Mouse (Mus musculus): Measurements from ENCODE around the gene Ubl5. TPM values are rescaled to one million over a fixed set of nuclear protein-coding genes. Genes with fewer than 3 reads are reported as not detected.

The Ubl5 gene
- polyA plus RNA-seq, 1 experiment, result 3.2 TPM

- Histone ChIP-seq H3K36me3 (ENCODE audit: control insufficient read depth) (peaks cover 28% of the 10 kb centered on the region), H3K27me3 (ENCODE audit: control insufficient read depth) (no peaks in the 10 kb centered on the region), H3K4me1 (ENCODE audit: control insufficient read depth) (peaks cover 6% of the 10 kb centered on the region), H3K4me3 (replicated peaks) (no peak overlapping the region), H3K9me3 (ENCODE audit: control insufficient read depth, low read length) (no peaks in the 10 kb centered on the region)
- TF ChIP-seq TAL1 (IDR thresholded peaks at IDR 0.05; ENCODE audit: low read length) (no peak), GATA1 (IDR thresholded peaks at IDR 0.05; ENCODE audit: low read length) (no peak)
Measured at GRCm38 (mm10) chr9:20636256-20636655, 6.4 kb upstream of the Ubl5 start.

GRCm38 (mm10) chr9:20636790-20637189 is 5.9 kb upstream of the Ubl5 start:
- H3K4me1 ChIP-seq (ENCODE audit: control insufficient read depth), result peaks cover 11% of the 10 kb centered on the region
- H3K4me3 ChIP-seq (replicated peaks), result no peak overlapping the region
- peaks cover 28% of the 10 kb centered on the region for H3K36me3 ChIP-seq (ENCODE audit: control insufficient read depth)
- TF ChIP-seq TAL1 (IDR thresholded peaks at IDR 0.05; ENCODE audit: low read length) (no peak), GATA1 (IDR thresholded peaks at IDR 0.05; ENCODE audit: low read length) (no peak)
- H3K9me3 ChIP-seq (ENCODE audit: control insufficient read depth, low read length), result no peaks in the 10 kb centered on the region
- H3K27me3 ChIP-seq (ENCODE audit: control insufficient read depth), result no peaks in the 10 kb centered on the region

- Histone ChIP-seq H3K4me3 (replicated peaks) (no peak overlapping the region), H3K27me3 (ENCODE audit: control insufficient read depth) (no peaks in the 10 kb centered on the region), H3K9me3 (ENCODE audit: control insufficient read depth, low read length) (no peaks in the 10 kb centered on the region), H3K4me1 (ENCODE audit: control insufficient read depth) (peaks cover 29% of the 10 kb centered on the region), H3K36me3 (ENCODE audit: control insufficient read depth) (peaks cover 28% of the 10 kb centered on the region)
- TF ChIP-seq TAL1 (IDR thresholded peaks at IDR 0.05; ENCODE audit: low read length) (no peak), GATA1 (IDR thresholded peaks at IDR 0.05; ENCODE audit: low read length) (no peak)
Measured at GRCm38 (mm10) chr9:20638552-20638951, 4.1 kb upstream of the Ubl5 start.

GRCm38 (mm10) chr9:20639486-20639885 is 3.2 kb upstream of the Ubl5 start:
- Histone ChIP-seq H3K36me3 (ENCODE audit: control insufficient read depth) (peaks cover 28% of the 10 kb centered on the region), H3K4me1 (ENCODE audit: control insufficient read depth) (peaks cover 37% of the 10 kb centered on the region), H3K9me3 (ENCODE audit: control insufficient read depth, low read length) (no peaks in the 10 kb centered on the region), H3K27me3 (ENCODE audit: control insufficient read depth) (no peaks in the 10 kb centered on the region), H3K4me3 (replicated peaks) (no peak overlapping the region)
- no peak for TF ChIP-seq GATA1 (IDR thresholded peaks at IDR 0.05; ENCODE audit: low read length)
- TF ChIP-seq TAL1 (IDR thresholded peaks at IDR 0.05; ENCODE audit: low read length), result no peak

- Histone ChIP-seq H3K27me3 (ENCODE audit: control insufficient read depth) (no peaks in the 10 kb centered on the region), H3K36me3 (ENCODE audit: control insufficient read depth) (peaks cover 34% of the 10 kb centered on the region), H3K9me3 (ENCODE audit: control insufficient read depth, low read length) (no peaks in the 10 kb centered on the region), H3K4me3 (replicated peaks) (peak overlapping the region; percentile 99), H3K4me1 (ENCODE audit: control insufficient read depth) (peaks cover 50% of the 10 kb centered on the region)
- TF ChIP-seq GATA1 (IDR thresholded peaks at IDR 0.05; ENCODE audit: low read length) (no peak), TAL1 (IDR thresholded peaks at IDR 0.05; ENCODE audit: low read length) (no peak)
Measured at GRCm38 (mm10) chr9:20641501-20641900, 1.2 kb upstream of the Ubl5 start.

GRCm38 (mm10) chr9:20642896-20643466 is 303 bp downstream of the Ubl5 start:
- no peak for TF ChIP-seq TAL1 (IDR thresholded peaks at IDR 0.05; ENCODE audit: low read length)
- no peak for TF ChIP-seq GATA1 (IDR thresholded peaks at IDR 0.05; ENCODE audit: low read length)
- Histone ChIP-seq H3K36me3 (ENCODE audit: control insufficient read depth) (peaks cover 37% of the 10 kb centered on the region), H3K9me3 (ENCODE audit: control insufficient read depth, low read length) (no peaks in the 10 kb centered on the region), H3K4me1 (ENCODE audit: control insufficient read depth) (peaks cover 59% of the 10 kb centered on the region), H3K27me3 (ENCODE audit: control insufficient read depth) (no peaks in the 10 kb centered on the region), H3K4me3 (replicated peaks) (peak overlapping the region; percentile 99)

- no peaks in the 10 kb centered on the region for H3K27me3 ChIP-seq (ENCODE audit: control insufficient read depth)
- peaks cover 37% of the 10 kb centered on the region for H3K36me3 ChIP-seq (ENCODE audit: control insufficient read depth)
- TF ChIP-seq GATA1 (IDR thresholded peaks at IDR 0.05; ENCODE audit: low read length), result no peak
- peak overlapping the region; percentile 99 for H3K4me3 ChIP-seq (replicated peaks)
- H3K9me3 ChIP-seq (ENCODE audit: control insufficient read depth, low read length), result no peaks in the 10 kb centered on the region
- peaks cover 66% of the 10 kb centered on the region for H3K4me1 ChIP-seq (ENCODE audit: control insufficient read depth)
Measured at GRCm38 (mm10) chr9:20643781-20644180, 1.1 kb downstream of the Ubl5 start.

- H3K4me1 ChIP-seq (ENCODE audit: control insufficient read depth), result peaks cover 72% of the 10 kb centered on the region
- TF ChIP-seq GATA1 (IDR thresholded peaks at IDR 0.05; ENCODE audit: low read length) (no peak), TAL1 (IDR thresholded peaks at IDR 0.05; ENCODE audit: low read length) (no peak)
- H3K9me3 ChIP-seq (ENCODE audit: control insufficient read depth, low read length), result no peaks in the 10 kb centered on the region
- peak within 1 kb of the TSS; percentile 99 for H3K4me3 ChIP-seq (replicated peaks)
- H3K27me3 ChIP-seq (ENCODE audit: control insufficient read depth), result no peaks in the 10 kb centered on the region
- H3K36me3 ChIP-seq (ENCODE audit: control insufficient read depth), result peaks cover 37% of the 10 kb centered on the region
Measured at GRCm38 (mm10) chr9:20644360-20645081, 1.8 kb downstream of the Ubl5 start, which contains the start of gene Fbxl12. TSS of gene Fbxl12 (minus strand) at chr9:20644767.

GRCm38 (mm10) chr9:20645121-20645520 is 2.4 kb downstream of the Ubl5 start:
- TF ChIP-seq TAL1 (IDR thresholded peaks at IDR 0.05; ENCODE audit: low read length), result no peak
- TF ChIP-seq GATA1 (IDR thresholded peaks at IDR 0.05; ENCODE audit: low read length), result no peak
- Histone ChIP-seq H3K36me3 (ENCODE audit: control insufficient read depth) (peaks cover 36% of the 10 kb centered on the region), H3K4me3 (replicated peaks) (peak overlapping the region; percentile 99), H3K9me3 (ENCODE audit: control insufficient read depth, low read length) (no peaks in the 10 kb centered on the region), H3K4me1 (ENCODE audit: control insufficient read depth) (peaks cover 78% of the 10 kb centered on the region), H3K27me3 (ENCODE audit: control insufficient read depth) (no peaks in the 10 kb centered on the region)
